Mouse (Mus musculus) small intestine, adult 2 months (tissue): Measurements from ENCODE around the gene Ccdc162.

Experiments used
- CTCF ChIP-seq: fragments of 200-500 bp; IDR thresholded peaks from 2 replicates; pipeline ENCODE4 v1.5.1; 2012; ENCODE audit warnings: low read depth, mild to moderate bottlenecking, control low read depth, inconsistent platforms, low read length, moderate library complexity, mixed read lengths; ENCODE audit not compliant: insufficient replicate concordance, insufficient read length; ENCODE audit errors: extremely low read depth
- POLR2A ChIP-seq: fragments of 200-500 bp; IDR thresholded peaks from 2 replicates; pipeline ENCODE4 v1.6.1; 2012; ENCODE audit warnings: low read depth, mild to moderate bottlenecking, control low read depth, inconsistent platforms, low read length, moderate library complexity

DNA sequence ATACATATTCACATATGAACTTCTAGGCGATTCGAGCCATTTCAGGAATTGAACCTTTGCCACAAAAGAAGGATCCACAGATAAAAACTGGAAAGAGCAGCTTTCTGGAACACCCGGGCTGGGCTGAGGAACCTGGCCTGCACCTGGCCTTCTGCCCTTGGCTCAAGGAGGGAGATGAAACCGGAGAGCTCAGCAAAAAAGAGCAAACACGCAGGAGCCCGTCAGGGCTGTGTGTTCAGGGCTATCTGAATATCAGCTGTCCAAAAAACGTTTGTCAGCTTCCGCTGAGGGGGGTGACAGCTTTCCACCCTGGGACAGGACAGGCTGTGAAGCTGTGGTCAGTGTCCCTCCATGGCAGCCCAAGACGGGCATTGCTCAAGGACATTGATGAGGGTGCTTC, 117.4 kb downstream of the Ccdc162 start:
- TF ChIP-seq CTCF: no peak
- TF ChIP-seq POLR2A: no peak
